Mouse (Mus musculus) telencephalon, adult 2 months (tissue): ENCODE data around the gene Prpmp5.
"Not testable (repeated sequence)": the region's sequence is repeated elsewhere in the genome, so short reads cannot be mapped to it uniquely, and the experiment has no call there.

ENCODE experiments used
- DNase-seq: peaks from one replicate; pipeline ENCODE4 v3.0.0-alpha.2; 2011; ENCODE audit warnings: low read depth, low spot score

Prpmp5 gene

DNA sequence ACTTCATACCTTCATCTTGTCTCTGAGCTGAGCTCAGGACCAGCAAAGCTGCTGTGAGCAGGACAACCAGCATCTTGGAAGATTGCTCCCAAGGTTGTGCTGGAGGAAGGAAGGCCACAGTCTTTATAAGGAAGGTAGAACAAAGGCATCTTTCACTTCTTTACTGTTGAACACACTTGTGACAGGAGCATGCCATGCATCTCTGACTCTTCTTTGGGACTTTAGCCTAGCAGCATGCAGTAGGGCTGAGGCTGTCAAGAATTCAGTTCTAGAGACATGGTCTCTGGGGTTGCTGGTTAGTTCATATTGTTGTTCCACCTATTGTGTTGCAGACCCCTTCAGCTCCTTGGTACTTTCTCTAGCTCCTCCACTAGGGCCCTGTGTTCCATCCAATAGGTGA, at the start of gene Prpmp5:
Gene Prpmp5 (minus strand): TSS at position 101 of the 400 bp plus-strand sequence.
- not testable (repeated sequence) for DNase-seq

DNA sequence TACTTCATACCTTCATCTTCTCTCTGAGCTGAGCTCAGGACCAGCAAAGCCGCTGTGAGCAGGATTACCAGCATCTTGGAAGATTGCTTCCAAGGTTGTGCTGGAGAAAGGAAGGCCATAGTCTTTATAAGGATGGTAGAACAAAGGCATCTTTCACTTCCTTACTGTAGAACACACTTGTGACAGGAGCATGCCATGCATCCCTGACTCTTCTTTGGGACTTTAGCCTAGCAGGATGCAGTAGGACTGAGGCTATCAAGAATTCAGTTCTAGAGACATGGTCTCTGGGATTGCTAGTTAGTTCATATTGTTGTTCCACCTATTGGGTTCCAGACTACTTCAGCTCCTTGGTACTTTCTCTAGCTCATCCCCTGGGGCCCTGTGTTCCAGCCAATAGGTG, 49.5 kb upstream of the Prpmp5 start, which contains the start of gene Gm8882:
Gene Gm8882 (minus strand): TSS at position 101 of the 400 bp plus-strand sequence.
- not testable (repeated sequence) for DNase-seq
